Mouse (Mus musculus): ENCODE measurements around the gene Prdm5. TPM values are rescaled to one million over a fixed set of nuclear protein-coding genes. Genes with fewer than 3 reads are reported as not detected.

The Prdm5 gene
- polyA plus RNA-seq, 1 experiment = 1.1 TPM

- Histone ChIP-seq H3K4me3 (ENCODE audit: insufficient read depth, low read depth, low read length) (no peak overlapping the region), H3K27ac (replicated peaks; ENCODE audit: low read depth, low read length) (no peak overlapping the region), H3K4me1 (ENCODE audit: control insufficient read depth, insufficient read depth, insufficient read length, low read length) (no peaks in the 10 kb centered on the region)
Observed at GRCm38 (mm10) chr6:65862836-65863235, 84.0 kb downstream of the Prdm5 start.

- Histone ChIP-seq H3K4me1 (ENCODE audit: control insufficient read depth, insufficient read depth, insufficient read length, low read length) (no peaks in the 10 kb centered on the region), H3K27ac (replicated peaks; ENCODE audit: low read depth, low read length) (no peak overlapping the region), H3K4me3 (ENCODE audit: insufficient read depth, low read depth, low read length) (no peak overlapping the region)
Observed at GRCm38 (mm10) chr6:65864233-65864632, 85.4 kb downstream of the Prdm5 start.

- H3K27ac ChIP-seq (replicated peaks; ENCODE audit: low read depth, low read length) = no peak overlapping the region
- H3K4me3 ChIP-seq (ENCODE audit: insufficient read depth, low read depth, low read length) = no peak overlapping the region
- H3K4me1 ChIP-seq (ENCODE audit: control insufficient read depth, insufficient read depth, insufficient read length, low read length) = no peaks in the 10 kb centered on the region
Observed at GRCm38 (mm10) chr6:65864919-65865318, 86.1 kb downstream of the Prdm5 start.

GRCm38 (mm10) chr6:65865861-65866260 lies 87.1 kb downstream of the Prdm5 start:
- Histone ChIP-seq H3K4me1 (ENCODE audit: control insufficient read depth, insufficient read depth, insufficient read length, low read length) (no peaks in the 10 kb centered on the region), H3K4me3 (ENCODE audit: insufficient read depth, low read depth, low read length) (no peak overlapping the region), H3K27ac (replicated peaks; ENCODE audit: low read depth, low read length) (no peak overlapping the region)

GRCm38 (mm10) chr6:65871754-65872278 lies 93.0 kb downstream of the Prdm5 start:
- Histone ChIP-seq H3K4me3 (ENCODE audit: insufficient read depth, low read depth, low read length) (no peak overlapping the region), H3K27ac (replicated peaks; ENCODE audit: low read depth, low read length) (no peak overlapping the region)

GRCm38 (mm10) chr6:65878300-65878699 lies 99.5 kb downstream of the Prdm5 start:
- no peak overlapping the region for H3K4me3 ChIP-seq (ENCODE audit: insufficient read depth, low read depth, low read length)
- no peaks in the 10 kb centered on the region for H3K4me1 ChIP-seq (ENCODE audit: control insufficient read depth, insufficient read depth, insufficient read length, low read length)
- no peak overlapping the region for H3K27ac ChIP-seq (replicated peaks; ENCODE audit: low read depth, low read length)

More at GRCm38 (mm10) chr6:65871754-65872278, 93.0 kb downstream of the Prdm5 start:
- H3K4me1 ChIP-seq (ENCODE audit: control insufficient read depth, insufficient read depth, insufficient read length, low read length) = no peaks in the 10 kb centered on the region

GRCm38 (mm10) chr6:65888835-65889234 lies 110.0 kb downstream of the Prdm5 start:
- Histone ChIP-seq H3K4me1 (ENCODE audit: control insufficient read depth, insufficient read depth, insufficient read length, low read length) (no peaks in the 10 kb centered on the region), H3K27ac (replicated peaks; ENCODE audit: low read depth, low read length) (no peak overlapping the region), H3K4me3 (ENCODE audit: insufficient read depth, low read depth, low read length) (no peak overlapping the region)

GRCm38 (mm10) chr6:65892045-65892660 lies 113.4 kb downstream of the Prdm5 start:
- Histone ChIP-seq H3K27ac (replicated peaks; ENCODE audit: low read depth, low read length) (no peak overlapping the region), H3K4me1 (ENCODE audit: control insufficient read depth, insufficient read depth, insufficient read length, low read length) (no peaks in the 10 kb centered on the region), H3K4me3 (ENCODE audit: insufficient read depth, low read depth, low read length) (no peak overlapping the region)

GRCm38 (mm10) chr6:65906657-65907182 lies 127.9 kb downstream of the Prdm5 start:
- Histone ChIP-seq H3K4me1 (ENCODE audit: control insufficient read depth, insufficient read depth, insufficient read length, low read length) (no peaks in the 10 kb centered on the region), H3K27ac (replicated peaks; ENCODE audit: low read depth, low read length) (no peak overlapping the region)

GRCm38 (mm10) chr6:65915421-65915820 lies 136.6 kb downstream of the Prdm5 start:
- Histone ChIP-seq H3K4me1 (ENCODE audit: control insufficient read depth, insufficient read depth, insufficient read length, low read length) (no peaks in the 10 kb centered on the region), H3K27ac (replicated peaks; ENCODE audit: low read depth, low read length) (no peak overlapping the region), H3K4me3 (ENCODE audit: insufficient read depth, low read depth, low read length) (no peak overlapping the region)

More at GRCm38 (mm10) chr6:65906657-65907182, 127.9 kb downstream of the Prdm5 start:
- H3K4me3 ChIP-seq (ENCODE audit: insufficient read depth, low read depth, low read length) = no peak overlapping the region

GRCm38 (mm10) chr6:65921703-65922102 lies 142.9 kb downstream of the Prdm5 start:
- Histone ChIP-seq H3K27ac (replicated peaks; ENCODE audit: low read depth, low read length) (no peak overlapping the region), H3K4me3 (ENCODE audit: insufficient read depth, low read depth, low read length) (no peak overlapping the region), H3K4me1 (ENCODE audit: control insufficient read depth, insufficient read depth, insufficient read length, low read length) (no peaks in the 10 kb centered on the region)

- Histone ChIP-seq H3K4me3 (ENCODE audit: insufficient read depth, low read depth, low read length) (no peak overlapping the region), H3K27ac (replicated peaks; ENCODE audit: low read depth, low read length) (no peak overlapping the region), H3K4me1 (ENCODE audit: control insufficient read depth, insufficient read depth, insufficient read length, low read length) (no peaks in the 10 kb centered on the region)
Observed at GRCm38 (mm10) chr6:65923501-65924084, 144.8 kb downstream of the Prdm5 start.

GRCm38 (mm10) chr6:65925737-65926333 lies 147.0 kb downstream of the Prdm5 start:
- H3K4me1 ChIP-seq (ENCODE audit: control insufficient read depth, insufficient read depth, insufficient read length, low read length) = no peaks in the 10 kb centered on the region
- H3K27ac ChIP-seq (replicated peaks; ENCODE audit: low read depth, low read length) = no peak overlapping the region
- no peak overlapping the region for H3K4me3 ChIP-seq (ENCODE audit: insufficient read depth, low read depth, low read length)

- Histone ChIP-seq H3K4me3 (ENCODE audit: insufficient read depth, low read depth, low read length) (no peak overlapping the region), H3K4me1 (ENCODE audit: control insufficient read depth, insufficient read depth, insufficient read length, low read length) (no peaks in the 10 kb centered on the region), H3K27ac (replicated peaks; ENCODE audit: low read depth, low read length) (no peak overlapping the region)
Observed at GRCm38 (mm10) chr6:65930523-65930922, 151.7 kb downstream of the Prdm5 start.

GRCm38 (mm10) chr6:65932776-65933175 lies 154.0 kb downstream of the Prdm5 start:
- Histone ChIP-seq H3K27ac (replicated peaks; ENCODE audit: low read depth, low read length) (no peak overlapping the region), H3K4me1 (ENCODE audit: control insufficient read depth, insufficient read depth, insufficient read length, low read length) (no peaks in the 10 kb centered on the region), H3K4me3 (ENCODE audit: insufficient read depth, low read depth, low read length) (no peak overlapping the region)
